Mouse (Mus musculus) ES-E14 (cell line): ENCODE measurements around the gene Dap. TPM values are rescaled to one million over a fixed set of nuclear protein-coding genes. Genes with fewer than 3 reads are reported as not detected.

Experiments used
- DNase-seq: peaks from one replicate; pipeline ENCODE4 v3.0.0-alpha.2; 2013; ENCODE audit warnings: low read depth, low spot score
- H3K27ac ChIP-seq: 2 replicates; pipeline ENCODE4 v1.5.1; 2012; ENCODE audit warnings: low read depth, mild to moderate bottlenecking, low read length, moderate library complexity, mixed read lengths; ENCODE audit not compliant: poor library complexity, insufficient read depth, severe bottlenecking
- H3K36me3 ChIP-seq: 2 replicates; pipeline ENCODE4 v1.6.1; 2012; ENCODE audit warnings: mild to moderate bottlenecking, low read length, moderate library complexity, mixed read lengths; ENCODE audit not compliant: control insufficient read depth, poor library complexity, insufficient read depth, severe bottlenecking
- H3K4me1 ChIP-seq, 2 experiments: fragments of 150-350 bp in 1 of 2; sonication (generic) in 1 of 2; 2 replicates each; pipeline ENCODE4 v1.6.1; 2012; ENCODE audit warnings: low read length in 2 of 2, mild to moderate bottlenecking in 1 of 2, mixed read lengths in 1 of 2; ENCODE audit not compliant: control insufficient read depth in 2 of 2, insufficient read depth in 2 of 2, poor library complexity in 1 of 2
- H3K4me3 ChIP-seq, 2 experiments: fragments of 150-350 bp in 1 of 2; sonication (generic) in 1 of 2; 2 replicates each; pipeline ENCODE4 v1.5.1; 2012; ENCODE audit warnings: low read length in 2 of 2, low read depth in 1 of 2, mild to moderate bottlenecking in 1 of 2, mixed read lengths in 1 of 2; ENCODE audit not compliant: insufficient read depth in 1 of 2, poor library complexity in 1 of 2, severe bottlenecking in 1 of 2
- H3K9ac ChIP-seq: 2 replicates; pipeline ENCODE4 v1.6.1; 2012; ENCODE audit warnings: low read depth, mild to moderate bottlenecking, low read length, mixed read lengths; ENCODE audit not compliant: poor library complexity, insufficient read depth, severe bottlenecking
- H3K9me3 ChIP-seq: fragments of 150-350 bp; sonication (generic); 2 replicates; pipeline ENCODE4 v1.6.1; 2012; ENCODE audit warnings: low read depth, mild to moderate bottlenecking, low read length; ENCODE audit not compliant: control insufficient read depth, insufficient read depth
- CHD2 ChIP-seq: IDR thresholded peaks from 2 replicates; pipeline ENCODE4 v1.6.1; 2014; ENCODE audit warnings: mild to moderate bottlenecking, low read depth, low read length, inconsistent platforms
- HCFC1 ChIP-seq: IDR thresholded peaks from 2 replicates; pipeline ENCODE4 v1.6.1; 2012; ENCODE audit warnings: low read length, inconsistent platforms, borderline replicate concordance; ENCODE audit not compliant: insufficient read depth
- MAFK ChIP-seq: IDR thresholded peaks from 2 replicates; pipeline ENCODE4 v1.6.1; 2014; ENCODE audit warnings: mild to moderate bottlenecking, low read depth, low read length, inconsistent platforms; ENCODE audit not compliant: insufficient read depth
- ZC3H11A ChIP-seq: IDR thresholded peaks from 2 replicates; pipeline ENCODE4 v1.6.1; 2012; ENCODE audit warnings: low read depth, mild to moderate bottlenecking, inconsistent platforms, low read length, borderline replicate concordance
- ZNF384 ChIP-seq: IDR thresholded peaks from 2 replicates; pipeline ENCODE4 v1.6.1; 2012; ENCODE audit warnings: low read depth, low read length, inconsistent platforms
- in situ Hi-C, 2 experiments: fragments of 600-800 bp; cut with MboI; formaldehyde crosslinking; loops; one replicate each; pipeline ENCODE4 v1.15.1; 2025; ENCODE audit warnings: low sequenced_read_pairs in 2 of 2, inconsistent platforms in 1 of 2; ENCODE audit not compliant: unreplicated experiment in 2 of 2
- total RNA-seq: library from RNA; depleted of rRNA; stranded (reverse); fragments of 300-350 nt; gene quantifications from 2 replicates; pipeline ENCODE4 v1.2.3, GENCODE M21; 2012

Gene Dap
- total RNA-seq, 1 experiment, result 4.1 TPM

DNA sequence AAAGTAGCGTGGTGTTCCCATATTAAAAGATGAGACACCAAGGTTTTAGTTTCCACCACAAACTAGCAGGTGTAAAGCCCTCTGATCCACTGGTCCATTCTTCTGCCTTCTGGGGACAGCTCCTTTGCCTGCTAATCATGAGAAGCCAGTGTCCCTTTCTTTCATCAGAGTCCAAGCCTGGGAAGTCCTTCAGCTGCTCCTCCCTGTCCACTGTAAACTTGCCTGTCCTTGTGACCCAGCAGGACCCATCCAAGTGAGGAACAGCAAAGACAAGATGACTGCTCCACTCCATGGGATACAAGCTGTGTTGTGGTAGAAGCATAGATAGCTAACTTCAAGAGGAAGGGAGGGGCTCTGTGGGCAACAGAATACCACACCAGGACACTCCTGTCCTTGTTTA is 8.9 kb downstream of the Dap start:
- no peak overlapping the region for H3K27ac ChIP-seq
- H3K4me1 ChIP-seq, result no peaks in the 10 kb centered on the region
- H3K9me3 ChIP-seq, result no peaks in the 10 kb centered on the region
- in situ Hi-C loops, result no loop called here
- H3K4me3 ChIP-seq, result no peak overlapping the region
- H3K36me3 ChIP-seq, result no peaks in the 10 kb centered on the region
- DNase-seq, result no peak
- H3K9ac ChIP-seq, result no peak overlapping the region
- TF ChIP-seq HCFC1 (no peak), MAFK (no peak), CHD2 (no peak), ZC3H11A (no peak), ZNF384 (no peak)

DNA sequence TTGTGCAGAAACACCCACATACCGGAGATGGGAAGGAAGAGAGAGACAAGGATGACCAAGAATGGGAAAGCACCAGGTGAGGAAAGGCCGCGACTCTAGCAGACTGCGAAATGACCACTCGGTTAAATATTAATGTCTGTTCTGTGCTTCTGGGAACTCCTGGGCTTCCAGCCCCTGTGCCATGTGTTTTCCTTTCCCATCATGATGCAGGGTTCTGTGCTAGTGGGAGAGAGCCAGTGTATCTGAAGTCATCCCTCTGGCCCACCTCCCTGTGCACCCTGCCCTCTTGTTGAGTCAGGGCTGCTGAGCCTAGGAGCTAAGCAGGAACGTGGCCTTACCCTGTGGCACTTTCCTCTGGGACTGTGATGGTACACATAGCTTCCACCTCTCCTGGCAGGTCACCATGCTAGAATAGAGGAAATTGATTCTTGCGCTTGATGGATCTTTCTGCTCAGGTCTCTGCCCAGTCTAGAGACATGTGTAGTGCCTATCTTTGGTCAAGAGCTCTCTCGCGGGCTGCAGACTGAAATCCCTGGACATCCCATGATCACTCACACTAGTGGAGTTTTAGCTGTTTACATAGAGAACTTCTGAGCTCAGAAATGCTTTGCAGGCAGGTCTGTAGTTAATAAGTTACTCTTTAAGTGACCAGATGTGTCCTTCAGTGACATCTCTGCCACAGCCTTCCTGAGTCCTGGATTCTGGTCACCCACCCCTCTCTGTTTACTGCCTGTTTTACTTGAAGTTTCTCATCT is 11.9 kb downstream of the Dap start:
- no peak for DNase-seq
- Histone ChIP-seq H3K9me3 (no peaks in the 10 kb centered on the region), H3K4me1 (no peaks in the 10 kb centered on the region), H3K36me3 (no peaks in the 10 kb centered on the region), H3K9ac (no peak overlapping the region), H3K4me3 (no peak overlapping the region), H3K27ac (no peak overlapping the region)
- in situ Hi-C loops, result no loop called here
- no peak for TF ChIP-seq CHD2
- no peak for TF ChIP-seq HCFC1
- TF ChIP-seq ZC3H11A, result no peak
- TF ChIP-seq ZNF384, result no peak
- no peak for TF ChIP-seq MAFK

DNA sequence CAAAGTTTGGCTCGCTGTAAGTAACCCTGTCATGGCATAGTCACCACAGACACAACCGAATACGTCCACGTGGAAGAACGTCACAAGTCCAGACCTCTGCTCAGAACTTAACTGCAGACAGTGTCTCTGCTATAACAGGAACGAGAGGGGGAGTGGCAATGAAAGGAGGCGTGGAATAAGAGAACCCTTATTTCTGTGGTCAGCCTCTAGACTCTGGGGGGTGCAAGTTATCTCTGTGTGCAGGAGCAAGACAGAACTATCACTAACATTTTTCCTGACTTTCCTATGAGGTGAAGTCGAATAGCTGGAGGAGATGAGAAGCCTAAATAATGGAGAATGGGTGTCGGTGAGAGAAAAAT is 12.4 kb downstream of the Dap start:
- no peaks in the 10 kb centered on the region for H3K4me1 ChIP-seq
- H3K9ac ChIP-seq, result no peak overlapping the region
- H3K9me3 ChIP-seq, result no peaks in the 10 kb centered on the region
- no peak overlapping the region for H3K27ac ChIP-seq
- TF ChIP-seq HCFC1, result no peak
- TF ChIP-seq MAFK, result no peak
- no peak for TF ChIP-seq ZNF384
- H3K36me3 ChIP-seq, result no peaks in the 10 kb centered on the region
- H3K4me3 ChIP-seq, result no peak overlapping the region
- DNase-seq, result no peak
- in situ Hi-C loops, result no loop called here

- Histone ChIP-seq H3K36me3 (no peaks in the 10 kb centered on the region), H3K4me3 (no peak overlapping the region), H3K9me3 (no peaks in the 10 kb centered on the region), H3K9ac (no peak overlapping the region), H3K4me1 (no peaks in the 10 kb centered on the region), H3K27ac (no peak overlapping the region)
- TF ChIP-seq MAFK (no peak), CHD2 (no peak), ZNF384 (no peak), ZC3H11A (no peak), HCFC1 (no peak)
- in situ Hi-C loops, result no loop called here
- no peak for DNase-seq
Measured at GRCm38 (mm10) chr15:31237368-31237767, 13.3 kb downstream of the Dap start.

DNA sequence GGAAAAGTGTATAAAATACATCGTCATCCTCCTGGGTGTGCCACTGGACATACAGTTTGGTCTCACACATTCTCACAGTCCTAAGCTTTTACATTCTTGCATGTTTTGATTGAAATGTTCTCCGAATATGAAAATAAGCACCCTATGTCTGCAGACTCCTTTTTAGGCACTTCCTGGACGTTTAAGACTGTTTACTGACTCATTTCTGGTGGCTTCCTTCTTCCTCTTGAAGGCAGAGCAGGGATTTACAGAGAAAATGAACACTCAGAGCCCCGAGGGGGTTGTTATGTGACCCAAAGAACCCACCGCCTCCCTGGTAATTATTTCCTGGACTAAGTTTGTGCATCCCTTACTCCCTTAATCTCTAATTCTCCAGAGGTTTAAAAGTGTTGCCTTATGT is 13.8 kb downstream of the Dap start:
- DNase-seq, result no peak
- Histone ChIP-seq H3K9ac (no peak overlapping the region), H3K36me3 (no peaks in the 10 kb centered on the region), H3K4me3 (no peak overlapping the region), H3K4me1 (no peaks in the 10 kb centered on the region), H3K27ac (no peak overlapping the region), H3K9me3 (no peaks in the 10 kb centered on the region)
- in situ Hi-C loops, result no loop called here
- TF ChIP-seq ZC3H11A (no peak), CHD2 (no peak), ZNF384 (no peak), HCFC1 (no peak), MAFK (no peak)
